Mouse (Mus musculus) kidney, embryonic 15.5 days (tissue): ENCODE results near the gene Mymx. TPM values are rescaled to one million over a fixed set of nuclear protein-coding genes. Genes with fewer than 3 reads are reported as not detected.

Experiments
- ATAC-seq: fragments of 200-750 bp; cut with Nextera tagmentation; replicated peaks from 2 replicates; pipeline ENCODE4 v1.8.0; 2017; ENCODE audit warnings: moderate TSS enrichment; ENCODE audit not compliant: low FRiP score
- H3K27ac ChIP-seq: fragments of 300-500 bp; sonication (generic); 2 replicates; pipeline ENCODE4 v1.5.1; 2015; ENCODE audit warnings: mild to moderate bottlenecking, inconsistent platforms
- H3K27me3 ChIP-seq: fragments of 300-500 bp; sonication (generic); 2 replicates; pipeline ENCODE4 v1.6.1; 2015; ENCODE audit warnings: inconsistent platforms
- H3K36me3 ChIP-seq: fragments of 300-500 bp; sonication (generic); 2 replicates; pipeline ENCODE4 v1.6.1; 2015; ENCODE audit warnings: inconsistent platforms
- H3K4me1 ChIP-seq: fragments of 300-500 bp; sonication (generic); 2 replicates; pipeline ENCODE4 v1.6.1; 2015; ENCODE audit warnings: inconsistent platforms
- H3K4me2 ChIP-seq: fragments of 300-500 bp; sonication (generic); 2 replicates; pipeline ENCODE4 v1.6.1; 2015; ENCODE audit warnings: moderate library complexity, mild to moderate bottlenecking, inconsistent platforms
- H3K4me3 ChIP-seq: fragments of 300-500 bp; sonication (generic); replicated peaks from 2 replicates; pipeline ENCODE4 v1.5.1; 2015; ENCODE audit warnings: mild to moderate bottlenecking, inconsistent platforms
- H3K9ac ChIP-seq: fragments of 300-500 bp; sonication (generic); 2 replicates; pipeline ENCODE4 v1.6.1; 2015; ENCODE audit warnings: mild to moderate bottlenecking, inconsistent platforms
- H3K9me3 ChIP-seq: fragments of 300-500 bp; sonication (generic); replicated peaks from 2 replicates; pipeline ENCODE4 v1.6.1; 2016; ENCODE audit warnings: inconsistent platforms
- WGBS: fragments of 180-500 bp; shearing (Covaris S2); methylation state at CpG from one replicate; pipeline ENCODE4 v1.1.7; 2015; ENCODE audit warnings: mixed read lengths; 5-methylcytosine and 5-hydroxymethylcytosine counted together
- polyA plus RNA-seq: library from polyadenylated mRNA; unstranded; fragments of >200 nt; fragmentation: Nextera tagmentation; extraction: Ambion mirVana; gene quantifications from 2 replicates; pipeline ENCODE4 v1.2.1, GENCODE M21; 2015

The Mymx gene
- polyA plus RNA-seq, 1 experiment from 2014 or later, result 5.7 TPM

DNA sequence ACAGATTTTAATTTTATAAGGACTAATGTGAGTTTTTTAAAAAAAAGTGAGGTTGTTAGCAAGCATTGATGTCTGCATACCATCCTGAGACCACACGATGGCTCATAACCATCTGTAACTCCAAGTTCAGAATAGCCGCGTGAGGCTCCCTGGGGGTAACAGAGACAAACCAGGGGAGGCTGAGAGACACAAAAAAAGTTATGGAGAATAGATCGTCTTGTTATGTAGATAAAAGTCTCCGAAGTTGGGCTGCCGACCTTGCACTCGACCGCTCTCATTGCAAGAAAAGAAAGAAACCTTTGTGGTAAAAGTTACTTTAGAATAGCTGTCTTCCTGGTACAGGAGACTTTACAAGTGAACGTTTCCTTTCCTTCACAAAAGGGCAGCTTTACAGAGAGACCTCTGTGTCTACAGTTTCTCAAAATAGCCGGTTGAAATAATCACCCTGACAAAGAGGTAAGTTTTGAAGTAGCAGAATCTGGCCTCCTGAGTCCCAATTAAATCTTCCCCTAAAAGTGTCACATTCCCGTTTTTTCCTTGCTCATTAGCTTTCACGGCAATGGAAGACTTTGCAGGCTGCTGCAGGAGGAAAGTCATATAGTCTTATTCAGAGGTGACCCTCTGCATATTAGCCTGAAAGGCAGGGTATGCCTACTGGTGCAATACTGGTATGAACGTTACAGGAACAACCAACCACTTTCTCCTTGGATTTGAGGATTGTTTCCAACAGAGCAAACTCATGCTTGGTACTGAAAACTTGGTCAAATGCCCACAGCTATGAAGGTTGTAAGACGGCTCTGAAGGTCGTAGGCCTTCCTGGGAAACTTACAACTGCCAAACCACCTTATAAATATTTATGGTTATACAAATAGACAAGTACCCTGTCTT lies 5.3 kb upstream of the Mymx start:
- Histone ChIP-seq H3K9ac (no peak overlapping the region), H3K36me3 (no peaks in the 10 kb centered on the region), H3K27ac (no peak overlapping the region), H3K4me3 (no peak overlapping the region), H3K4me1 (peaks cover 8% of the 10 kb centered on the region), H3K27me3 (peaks cover 2% of the 10 kb centered on the region; the same call in 1 of the 2 replicates), H3K4me2 (no peak overlapping the region), H3K9me3 (no peaks in the 10 kb centered on the region)
- WGBS, result 81% methylated on average over 15 of the region's 15 CpGs
- ATAC-seq, result no peak

GRCm38 (mm10) chr17:45602984-45603383 lies 1.1 kb upstream of the Mymx start:
- no peaks in the 10 kb centered on the region for H3K9me3 ChIP-seq
- peaks cover 24% of the 10 kb centered on the region for H3K27me3 ChIP-seq
- no peak overlapping the region for H3K9ac ChIP-seq
- WGBS, result 83% methylated on average over 3 of the region's 3 CpGs
- ATAC-seq, result no peak
- H3K4me2 ChIP-seq, result no peak overlapping the region
- H3K36me3 ChIP-seq, result no peaks in the 10 kb centered on the region
- H3K4me1 ChIP-seq, result peaks cover 28% of the 10 kb centered on the region
- no peak overlapping the region for H3K27ac ChIP-seq
- H3K4me3 ChIP-seq, result no peak overlapping the region

DNA sequence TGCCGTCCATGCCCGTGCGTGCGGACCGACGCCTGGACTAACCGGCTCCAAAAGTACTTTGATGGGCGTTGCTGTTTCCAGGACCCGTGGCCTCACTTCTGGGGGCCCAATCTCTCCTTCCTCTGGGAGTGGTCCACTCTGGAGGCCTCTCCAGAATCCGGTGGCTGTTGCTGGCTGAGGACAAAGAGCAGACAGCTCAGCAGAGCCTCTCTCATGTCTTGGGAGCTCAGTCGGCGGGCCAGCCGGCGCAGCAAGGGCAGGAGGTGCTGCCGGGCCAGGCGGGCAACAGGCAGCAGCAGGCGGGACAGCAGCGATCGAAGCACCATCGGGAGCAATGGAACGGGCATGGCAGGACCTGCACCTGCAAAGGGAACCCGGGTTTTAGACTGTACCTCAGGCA lies 577 bp downstream of the Mymx start:
- no peak overlapping the region for H3K9ac ChIP-seq
- H3K36me3 ChIP-seq, result no peaks in the 10 kb centered on the region
- H3K9me3 ChIP-seq, result no peaks in the 10 kb centered on the region
- peaks cover 24% of the 10 kb centered on the region for H3K27me3 ChIP-seq
- no peak for ATAC-seq
- H3K4me3 ChIP-seq, result no peak overlapping the region
- H3K27ac ChIP-seq, result peak overlapping the region; percentile 70
- peak overlapping the region; percentile 7 for H3K4me2 ChIP-seq
- WGBS, result 20% methylated on average over 22 of the region's 22 CpGs
- peaks cover 38% of the 10 kb centered on the region for H3K4me1 ChIP-seq

DNA sequence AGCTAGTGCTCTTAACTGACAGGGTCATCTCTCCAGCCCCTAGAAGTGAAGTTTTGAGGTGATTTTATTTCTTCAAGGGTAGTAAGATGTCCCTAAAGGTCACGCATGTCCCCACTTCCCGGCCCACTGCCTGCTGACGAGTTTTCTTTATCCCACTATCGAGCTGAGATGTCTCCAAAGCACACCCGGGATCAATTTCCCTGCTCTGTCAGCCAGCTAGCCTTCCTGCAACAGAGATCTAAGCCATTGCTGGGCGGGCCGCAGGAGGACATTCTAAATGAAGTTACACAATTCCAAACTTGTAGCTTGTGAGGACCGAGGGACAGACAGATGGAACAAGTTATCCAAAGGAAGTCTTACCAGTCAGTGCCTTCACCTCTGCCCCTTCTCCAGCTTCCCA lies 1.6 kb downstream of the Mymx start:
- no peak for ATAC-seq
- Histone ChIP-seq H3K4me1 (peaks cover 48% of the 10 kb centered on the region), H3K4me2 (peak overlapping the region; percentile 83), H3K9ac (no peak overlapping the region), H3K36me3 (no peaks in the 10 kb centered on the region), H3K27ac (no peak overlapping the region), H3K4me3 (no peak overlapping the region), H3K27me3 (peaks cover 24% of the 10 kb centered on the region), H3K9me3 (no peaks in the 10 kb centered on the region)
- 55% methylated on average over 8 of the region's 8 CpGs for WGBS

DNA sequence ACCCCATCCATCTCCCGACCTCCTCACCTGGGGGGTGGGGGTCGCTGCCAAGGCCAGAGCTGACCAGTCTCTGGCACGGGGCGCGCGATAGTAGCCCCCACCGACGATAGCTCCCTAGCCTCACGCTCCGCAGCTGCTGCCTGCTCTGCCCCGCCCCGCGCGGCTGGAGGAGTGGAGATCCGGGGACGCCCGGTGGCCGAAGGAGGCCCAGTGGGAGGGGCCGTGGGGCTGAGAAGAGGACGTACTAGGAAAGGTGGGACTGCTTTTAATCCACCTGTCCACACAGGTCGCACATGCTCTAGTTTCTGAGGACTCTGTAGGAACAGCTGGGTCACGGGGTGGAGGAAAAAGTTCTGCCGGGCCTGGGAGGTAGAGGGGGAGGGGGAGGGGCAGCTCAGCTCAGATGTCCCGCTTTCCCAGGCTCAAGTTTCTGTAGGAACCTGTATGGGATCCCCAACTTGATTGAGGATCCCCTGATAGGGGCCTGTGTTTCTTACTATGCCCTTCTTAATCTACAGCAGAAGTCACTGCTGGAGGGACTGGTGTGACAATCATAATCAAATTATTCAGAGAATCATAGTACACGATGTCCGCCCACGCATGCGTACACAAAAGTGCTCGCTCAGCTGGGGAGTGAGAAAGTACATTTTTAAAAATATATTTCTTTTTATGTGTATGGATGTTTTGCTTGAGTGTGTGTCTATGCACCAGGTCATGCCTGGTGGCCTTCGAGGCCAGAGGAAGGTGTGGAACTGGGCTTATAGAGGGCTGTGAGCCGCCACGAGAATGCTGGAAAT lies 2.3 kb downstream of the Mymx start, which contains the start of gene Slc29a1:
Gene Slc29a1 (minus strand): TSS at position 161 of the 797 bp plus-strand sequence.
- peaks cover 54% of the 10 kb centered on the region for H3K4me1 ChIP-seq
- H3K27ac ChIP-seq, result peak within 1 kb of the TSS; percentile 58; the same call in 1 of the 2 replicates
- peak within 1 kb of the TSS; percentile 83 for H3K4me2 ChIP-seq
- peak within 1 kb of the TSS; percentile 45 for H3K4me3 ChIP-seq
- no peaks in the 10 kb centered on the region for H3K36me3 ChIP-seq
- H3K27me3 ChIP-seq, result peaks cover 24% of the 10 kb centered on the region
- ATAC-seq, result peak; percentile 30; the same call in 1 of the 2 replicates
- H3K9ac ChIP-seq, result peak within 1 kb of the TSS; percentile 43
- no peaks in the 10 kb centered on the region for H3K9me3 ChIP-seq
- 16% methylated on average over 32 of the region's 32 CpGs for WGBS

DNA sequence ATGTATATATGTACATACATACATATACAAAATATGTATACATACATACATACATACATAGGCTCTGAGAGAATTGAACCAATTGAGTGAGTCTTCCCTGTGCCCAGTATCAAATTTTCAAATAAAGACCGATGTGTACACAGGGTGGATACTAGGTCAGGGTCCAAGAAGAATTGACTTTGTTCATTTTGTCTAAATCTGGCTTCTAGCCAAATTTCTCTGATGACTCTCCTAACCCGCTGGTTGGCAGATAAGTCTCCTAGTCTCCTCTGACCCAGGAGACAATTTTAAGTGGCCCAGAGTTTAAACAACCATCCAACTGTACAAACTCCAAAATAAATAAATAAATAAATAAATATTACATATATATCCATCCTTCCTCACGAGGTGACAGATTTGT lies 3.0 kb downstream of the Mymx start:
- 52% methylated on average over 3 of the region's 3 CpGs for WGBS
- Histone ChIP-seq H3K4me3 (peak overlapping the region; percentile 45), H3K36me3 (no peaks in the 10 kb centered on the region), H3K27me3 (peaks cover 24% of the 10 kb centered on the region), H3K27ac (peak overlapping the region; percentile 58; the same call in 1 of the 2 replicates), H3K4me2 (peak overlapping the region; percentile 83), H3K9ac (no peak overlapping the region; the same call in 1 of the 2 replicates), H3K4me1 (peaks cover 62% of the 10 kb centered on the region), H3K9me3 (no peaks in the 10 kb centered on the region)
- ATAC-seq, result no peak

- Histone ChIP-seq H3K4me1 (peaks cover 67% of the 10 kb centered on the region), H3K9me3 (no peaks in the 10 kb centered on the region), H3K27me3 (peaks cover 24% of the 10 kb centered on the region), H3K4me2 (0 out of 2 replicates have a peak overlapping the region, but pooled peaks have one; percentile 83), H3K27ac (peak overlapping the region; percentile 22; the same call in 1 of the 2 replicates), H3K4me3 (no peak overlapping the region), H3K9ac (no peak overlapping the region), H3K36me3 (no peaks in the 10 kb centered on the region)
- no peak for ATAC-seq
- 88% methylated on average over 2 of the region's 2 CpGs for WGBS
Measured at GRCm38 (mm10) chr17:45598376-45598775, 3.5 kb downstream of the Mymx start.

- Histone ChIP-seq H3K4me1 (peaks cover 73% of the 10 kb centered on the region), H3K9ac (no peak overlapping the region), H3K36me3 (no peaks in the 10 kb centered on the region), H3K9me3 (no peaks in the 10 kb centered on the region), H3K4me3 (no peak overlapping the region), H3K4me2 (no peak overlapping the region), H3K27ac (no peak overlapping the region), H3K27me3 (peaks cover 24% of the 10 kb centered on the region)
- 28% methylated on average over 3 of the region's 3 CpGs for WGBS
- ATAC-seq, result no peak
Measured at GRCm38 (mm10) chr17:45597787-45598186, 4.1 kb downstream of the Mymx start.

GRCm38 (mm10) chr17:45596631-45597396 lies 5.1 kb downstream of the Mymx start:
- WGBS, result 34% methylated on average over 11 of the region's 11 CpGs
- Histone ChIP-seq H3K27me3 (peaks cover 18% of the 10 kb centered on the region), H3K9me3 (no peaks in the 10 kb centered on the region), H3K4me1 (peaks cover 78% of the 10 kb centered on the region), H3K4me3 (no peak overlapping the region), H3K36me3 (no peaks in the 10 kb centered on the region), H3K4me2 (no peak overlapping the region), H3K9ac (no peak overlapping the region), H3K27ac (0 out of 2 replicates have a peak overlapping the region, but pooled peaks have one; percentile 16)
- ATAC-seq, result 0 out of 2 replicates have a peak, but pooled peaks have one; percentile 31

DNA sequence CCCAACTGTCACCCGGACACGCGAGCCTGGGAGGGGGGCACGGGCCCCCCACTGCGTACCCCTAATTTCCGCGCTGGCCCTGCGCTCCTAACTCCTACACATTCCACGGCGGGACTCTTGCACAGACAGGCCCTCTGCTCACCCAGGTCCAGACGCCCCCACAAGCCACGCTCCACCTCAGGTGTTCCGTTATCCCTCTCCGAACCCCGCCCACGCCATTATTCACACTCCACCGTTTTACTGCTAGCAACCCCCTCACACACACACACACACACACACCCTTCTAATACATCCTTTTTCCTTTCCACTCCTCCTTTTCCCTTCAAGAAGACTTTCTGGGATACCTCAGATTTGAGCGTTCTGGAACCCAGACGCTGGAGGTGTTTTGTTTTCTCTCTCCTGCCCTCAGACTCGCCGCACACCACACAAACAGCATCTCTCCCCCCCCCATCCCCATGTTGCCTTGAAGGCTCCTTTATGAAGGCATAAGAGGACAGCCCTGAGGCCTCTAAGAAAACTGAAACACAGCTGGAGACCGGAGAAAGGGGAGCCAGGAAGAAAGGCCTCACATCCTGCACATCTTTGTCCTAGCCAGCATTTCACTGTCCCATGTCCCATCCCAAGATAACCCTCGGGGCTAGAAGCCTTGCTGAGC lies 6.0 kb downstream of the Mymx start:
- Histone ChIP-seq H3K9me3 (no peaks in the 10 kb centered on the region), H3K4me2 (peak overlapping the region; percentile 99), H3K9ac (peak overlapping the region; percentile 78), H3K4me1 (peaks cover 80% of the 10 kb centered on the region), H3K27me3 (peaks cover 9% of the 10 kb centered on the region), H3K36me3 (no peaks in the 10 kb centered on the region), H3K4me3 (peak overlapping the region; percentile 69), H3K27ac (peak overlapping the region; percentile 48)
- ATAC-seq, result no peak; the same call in 1 of the 2 replicates
- WGBS, result 3% methylated on average over 23 of the region's 23 CpGs
